Mouse (Mus musculus): Measurements from ENCODE around the gene Sptlc2.

- TF ChIP-seq CTCF (IDR thresholded peaks at IDR 0.05; ENCODE audit: extremely low read depth, insufficient read depth, low read length): peak; percentile 88
- no peak for TF ChIP-seq POLR2A (IDR thresholded peaks at IDR 0.05; ENCODE audit: extremely low read depth, insufficient read depth, low read length)
Observed at GRCm38 (mm10) chr12:87413179-87413790, 25.1 kb upstream of the Sptlc2 start.

All from cortical plate, adult 2 months (tissue).